Mouse (Mus musculus) mature B cell (primary cell): ENCODE measurements around the gene Nrros.

ENCODE experiments used
- in situ Hi-C: fragments of 300-500 bp; cut with MboI; formaldehyde crosslinking; loops from 2 replicates; pipeline ENCODE4 v1.14.3; 2019

Gene Nrros

DNA sequence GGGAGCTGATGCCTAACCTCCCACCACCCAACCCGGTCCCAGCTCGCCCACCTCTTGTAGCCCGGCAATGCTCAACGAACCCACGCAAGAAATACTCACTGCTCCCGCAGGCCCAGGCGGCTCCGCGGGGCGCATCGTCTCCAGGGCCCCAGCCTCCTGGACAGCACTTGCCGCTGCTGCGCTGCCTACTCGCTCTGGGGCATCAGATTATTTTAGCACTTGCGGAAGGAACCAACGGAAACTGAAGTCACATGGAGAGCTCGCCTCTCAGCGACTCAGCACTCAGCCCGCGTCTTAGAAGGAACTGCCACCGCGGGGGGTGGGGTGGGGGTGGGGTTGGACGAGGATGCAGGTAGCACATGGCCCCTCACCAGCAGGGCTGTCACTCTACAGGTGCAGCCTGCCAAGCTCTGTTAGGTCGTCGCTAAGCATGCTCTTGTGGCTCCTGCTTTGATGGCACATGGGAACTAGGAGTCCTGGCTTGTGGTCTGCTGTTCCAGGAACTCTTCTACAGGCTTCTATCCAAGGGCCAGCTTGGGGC, at the start of gene Nrros:
Nrros (minus strand) TSS at position 314 of the 541 bp plus-strand sequence.
- in situ Hi-C loops: no loop called here

DNA sequence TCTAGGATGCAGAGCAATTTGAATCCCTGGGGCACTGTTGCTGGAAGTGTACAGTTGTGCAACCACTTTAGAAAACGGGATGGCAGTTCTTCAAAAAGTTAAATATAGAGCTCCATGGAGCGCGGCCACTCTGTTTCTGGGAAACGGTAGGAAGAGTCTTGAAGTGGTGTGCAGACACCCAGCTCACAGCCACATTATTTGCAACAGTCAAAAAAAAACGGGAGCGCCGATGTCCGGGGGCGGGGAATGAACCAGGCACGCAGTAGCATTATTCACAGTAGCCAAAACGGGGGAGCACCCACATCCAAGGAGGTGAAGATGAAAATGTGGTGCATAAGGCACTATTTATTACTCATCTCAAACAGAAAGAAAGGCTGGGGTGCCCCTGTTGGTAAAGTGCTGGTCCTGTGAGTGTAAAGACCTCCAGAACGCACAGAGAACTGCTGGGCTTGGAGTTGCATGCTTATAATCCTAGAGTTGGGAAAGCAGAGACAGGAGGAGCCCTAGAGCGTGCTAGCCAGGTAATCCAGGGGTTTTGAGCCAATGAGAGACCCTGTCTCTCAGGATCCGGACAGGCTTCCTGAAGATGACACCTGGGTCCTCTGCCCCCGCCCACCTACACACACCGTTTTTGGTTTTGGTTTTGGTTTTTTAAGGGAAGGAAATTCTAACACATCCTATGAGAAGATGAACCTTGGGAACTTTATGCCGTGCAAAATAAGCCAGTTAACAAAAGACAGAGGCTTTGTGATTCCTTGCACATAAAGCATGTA, 49.6 kb upstream of the Nrros start:
- in situ Hi-C loops: no loop called here

DNA sequence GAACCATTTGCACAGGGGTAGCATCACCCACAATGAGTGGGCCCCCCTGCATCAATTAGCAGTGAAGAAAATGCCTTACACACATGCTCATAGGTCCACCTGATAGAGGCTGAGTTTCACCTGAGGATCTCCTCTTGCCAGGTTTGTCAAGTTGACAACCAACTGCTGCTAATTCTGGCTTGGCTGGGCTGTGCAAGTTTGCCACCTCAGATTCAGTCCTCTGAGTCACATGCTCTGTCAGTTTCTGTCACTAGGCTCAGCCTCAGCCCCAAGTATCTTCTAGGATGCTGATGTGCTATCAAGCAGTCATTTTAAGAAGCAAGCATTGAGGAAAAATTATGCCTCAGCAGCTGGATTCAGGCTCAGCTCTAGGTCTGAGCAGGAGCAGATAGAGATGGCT, 48.8 kb upstream of the Nrros start:
- in situ Hi-C loops: no loop called here

DNA sequence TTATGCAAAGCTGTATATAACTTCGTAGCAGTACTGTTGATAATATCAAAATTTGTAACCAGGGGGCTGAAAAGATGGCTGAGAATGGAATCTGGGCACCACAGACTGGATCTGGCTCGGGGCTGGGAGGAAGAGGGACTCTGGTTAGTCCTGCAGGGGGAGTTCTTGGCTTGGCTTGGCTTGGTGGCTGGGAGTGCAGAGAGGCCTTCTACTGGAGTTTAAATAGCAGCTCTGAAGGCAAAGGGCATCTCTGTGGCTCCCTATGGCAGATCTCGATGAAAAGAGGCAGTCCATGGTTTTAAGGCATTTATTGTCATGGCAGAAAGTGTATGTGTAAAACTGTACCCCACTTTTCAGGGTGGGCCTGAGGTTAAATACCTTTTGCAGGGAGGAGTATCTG, 39.5 kb upstream of the Nrros start:
- in situ Hi-C loops: loop anchor here (5.0 kb wide), 2 partner anchors 43 to 93 kb away; no protein-coding TSS in a partner anchor

DNA sequence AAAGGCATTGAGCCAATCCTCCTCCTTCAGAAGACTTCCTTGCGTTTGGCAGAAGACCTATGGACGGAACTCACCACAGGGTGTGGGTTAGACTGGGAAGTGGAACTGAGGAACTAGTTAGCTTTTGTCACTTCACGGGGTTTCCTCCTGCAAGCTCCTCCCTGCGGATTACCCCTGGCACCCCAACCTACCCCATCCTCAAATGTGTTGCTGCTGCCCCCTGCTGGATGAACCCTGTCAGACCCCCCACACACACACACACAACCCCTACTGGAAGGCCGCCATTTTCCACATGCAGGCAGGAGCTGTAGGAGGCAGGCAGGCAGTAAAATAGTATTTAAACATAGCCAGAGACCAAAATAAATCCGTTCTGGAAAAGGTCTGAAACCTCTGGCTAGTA, 37.3 kb upstream of the Nrros start:
- in situ Hi-C loops: loop anchor here (5.0 kb wide), 2 partner anchors 40 to 90 kb away; no protein-coding TSS in a partner anchor

DNA sequence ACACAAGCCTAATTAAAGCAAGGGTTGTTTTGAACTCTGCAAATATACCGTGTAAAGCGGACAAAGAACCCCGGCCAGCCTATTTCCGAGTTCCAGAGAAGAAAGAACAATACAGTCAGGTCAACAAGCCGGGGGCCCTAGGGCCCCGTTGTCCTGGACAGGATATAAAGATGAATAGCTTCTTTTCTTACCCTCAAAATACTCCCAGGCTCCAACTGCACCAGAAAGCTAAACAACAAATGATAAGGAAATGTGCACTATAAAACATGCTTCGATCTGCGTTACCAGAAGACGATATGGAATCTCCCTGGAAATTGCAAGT, 35.6 kb upstream of the Nrros start:
- in situ Hi-C loops: loop anchor here (5.0 kb wide), 2 partner anchors 39 to 89 kb away; no protein-coding TSS in a partner anchor

DNA sequence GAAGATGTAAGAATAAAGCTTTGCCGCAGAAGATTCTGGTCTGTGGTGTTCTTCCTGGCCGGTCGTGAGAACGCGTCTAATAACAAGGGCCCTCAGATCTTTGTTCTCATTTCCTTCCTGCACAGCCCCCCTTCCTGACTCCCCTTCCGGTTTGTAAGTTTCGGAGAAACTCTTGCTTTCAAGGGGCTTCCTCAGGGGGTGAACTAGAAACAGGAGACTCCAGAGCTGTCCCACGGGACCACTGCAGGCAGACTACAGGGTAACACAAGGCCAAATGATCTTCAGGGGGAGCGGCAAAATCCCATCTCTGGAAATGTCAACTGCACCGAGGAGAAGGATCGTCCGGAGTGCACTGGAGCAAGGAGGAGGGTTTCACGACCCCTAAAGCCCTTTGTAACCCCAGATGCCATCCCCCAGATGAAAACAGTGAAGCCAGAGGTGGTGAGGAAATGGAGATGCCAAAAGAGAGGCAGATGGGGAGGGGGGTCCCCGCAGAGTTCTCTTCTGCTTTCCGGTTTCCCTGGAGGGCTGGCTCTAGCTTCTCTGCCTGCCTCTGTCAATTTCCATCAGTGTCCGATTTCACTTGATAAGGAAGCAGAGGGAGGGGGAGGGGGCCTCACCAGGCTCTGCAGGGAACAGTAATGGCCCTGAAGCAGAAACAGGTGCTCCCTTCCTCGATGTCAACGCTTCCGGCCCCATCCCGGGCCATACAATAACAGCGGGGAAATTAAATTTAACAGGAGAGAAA, 35.0 kb upstream of the Nrros start:
- in situ Hi-C loops: loop anchor here (5.0 kb wide), 2 partner anchors 38 to 88 kb away; no protein-coding TSS in a partner anchor

DNA sequence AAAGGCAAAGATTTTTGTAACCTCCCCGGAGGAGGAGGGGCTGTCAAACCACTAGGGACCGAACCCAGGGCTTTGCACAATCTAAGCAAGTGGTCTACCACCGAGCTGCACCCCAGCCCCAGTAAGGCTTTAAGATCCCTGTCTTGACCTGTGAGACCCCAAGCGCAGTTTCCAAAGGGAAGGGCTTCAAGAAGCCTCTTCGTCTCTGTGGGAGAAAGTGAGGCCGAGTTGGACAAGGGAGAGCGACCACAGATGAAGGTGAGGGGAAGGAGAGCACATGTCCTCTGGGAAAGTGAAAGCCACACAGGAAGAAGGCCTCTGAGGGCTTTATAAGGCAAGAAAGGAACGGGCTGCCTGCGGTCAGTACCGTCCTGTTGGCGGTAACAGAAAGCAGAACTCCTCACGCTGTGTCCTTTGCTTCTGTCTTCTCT, 24.6 kb upstream of the Nrros start:
- in situ Hi-C loops: no loop called here

DNA sequence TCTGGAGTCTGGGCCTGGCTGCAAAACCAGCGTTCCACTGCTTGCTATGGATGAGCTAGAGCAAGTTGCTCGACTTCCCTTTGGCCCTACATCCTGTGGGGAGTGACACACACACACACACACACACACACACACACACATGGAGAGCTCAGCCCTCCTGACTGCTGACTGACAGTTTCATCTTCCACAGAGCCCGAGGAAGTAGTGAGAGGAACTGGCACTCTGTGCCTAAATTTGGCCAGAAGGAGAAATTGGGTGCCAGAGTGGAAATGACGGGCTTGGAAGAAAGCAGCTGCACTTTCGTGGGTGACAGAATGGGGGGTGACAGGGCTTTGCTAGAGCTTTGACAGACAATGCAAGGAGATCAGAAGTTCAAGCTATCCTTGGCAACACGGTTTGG, 23.7 kb upstream of the Nrros start:
- in situ Hi-C loops: no loop called here

DNA sequence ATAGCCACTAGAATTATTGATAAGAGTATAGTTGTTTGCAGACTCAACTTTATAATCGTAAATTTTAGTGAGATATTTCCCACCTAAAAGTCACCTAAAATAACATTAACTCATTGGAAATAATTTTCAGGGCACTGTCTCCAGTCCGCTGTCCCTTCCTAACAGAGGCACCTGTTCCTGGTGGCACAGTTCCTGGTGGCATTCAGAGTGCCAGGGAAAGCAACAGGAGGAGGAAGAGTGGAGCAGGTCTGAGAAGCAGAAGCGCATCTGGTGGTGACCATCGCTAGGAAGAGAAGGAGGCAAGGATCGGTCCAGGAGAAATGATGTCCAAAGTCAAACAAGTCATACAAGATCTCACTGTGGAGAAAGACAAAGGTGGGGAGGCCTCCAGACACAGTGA, 20.7 kb upstream of the Nrros start:
- in situ Hi-C loops: no loop called here

DNA sequence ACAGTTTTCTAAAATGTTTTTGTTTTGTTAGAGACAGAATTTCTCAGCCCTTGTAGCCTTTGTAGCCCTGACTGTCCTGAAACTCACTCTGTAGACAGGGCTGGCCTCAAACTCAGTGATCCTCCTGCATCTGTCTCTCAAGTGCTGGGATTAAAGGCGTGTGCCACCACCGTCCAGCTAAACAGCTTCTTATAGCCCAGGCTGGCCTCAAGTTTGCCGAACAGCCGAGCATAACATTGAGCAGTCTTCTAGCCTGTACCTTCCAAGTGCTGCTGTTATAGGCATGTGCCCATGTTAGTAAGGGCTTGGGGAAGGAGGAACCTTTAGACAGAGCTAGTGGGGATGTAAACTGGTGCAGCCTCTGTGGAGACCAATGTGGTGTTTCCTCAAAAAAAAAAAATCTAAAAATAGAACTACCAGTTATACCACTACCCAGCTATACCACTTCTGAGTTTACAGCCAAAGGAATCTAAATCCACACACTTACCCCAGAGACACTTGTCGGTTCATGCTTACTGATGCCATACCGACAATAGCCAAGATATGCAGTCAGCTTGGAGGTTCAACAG, 14.0 kb upstream of the Nrros start, which contains the start of gene Bex6:
Bex6 (plus strand) TSS at position 491 of the 569 bp plus-strand sequence.
- in situ Hi-C loops: no loop called here

DNA sequence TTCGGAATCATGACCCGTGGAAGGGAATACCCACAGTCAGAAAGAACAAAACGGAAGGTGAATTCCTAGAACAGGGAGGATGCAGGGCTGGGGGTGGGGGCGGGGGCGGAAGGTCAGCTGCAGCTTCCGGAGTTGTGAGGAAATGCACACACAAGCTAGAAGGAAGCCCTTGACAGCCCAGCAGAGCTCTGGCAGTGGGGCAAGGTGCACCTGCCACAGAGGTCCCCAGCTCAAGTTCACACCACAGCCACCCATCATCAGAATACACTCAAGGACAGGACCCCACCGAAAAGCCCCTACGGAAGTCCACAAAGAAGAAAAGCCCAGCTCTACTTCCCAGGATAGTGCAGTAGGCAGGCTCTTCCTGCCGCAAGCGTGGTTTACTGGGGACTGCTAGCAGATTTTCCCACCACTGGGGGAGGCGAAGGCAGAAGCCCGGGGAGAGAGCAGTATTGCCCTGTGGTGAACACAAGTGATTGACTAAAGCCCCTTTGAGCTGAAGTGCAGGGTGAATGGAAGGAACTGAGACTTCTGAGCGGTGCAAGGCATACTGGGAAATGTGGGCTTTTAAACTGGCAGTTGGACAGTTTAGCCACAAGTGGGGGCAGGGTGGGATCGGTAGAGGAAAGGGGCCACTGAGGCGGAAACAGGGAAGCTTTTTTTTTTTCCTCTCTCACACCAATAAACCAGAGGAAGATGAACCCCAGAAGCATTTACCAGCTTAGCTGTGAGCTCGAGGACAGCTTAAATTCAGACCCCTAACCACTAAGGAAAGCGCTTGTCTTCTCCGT, 11.7 kb upstream of the Nrros start:
- in situ Hi-C loops: no loop called here

DNA sequence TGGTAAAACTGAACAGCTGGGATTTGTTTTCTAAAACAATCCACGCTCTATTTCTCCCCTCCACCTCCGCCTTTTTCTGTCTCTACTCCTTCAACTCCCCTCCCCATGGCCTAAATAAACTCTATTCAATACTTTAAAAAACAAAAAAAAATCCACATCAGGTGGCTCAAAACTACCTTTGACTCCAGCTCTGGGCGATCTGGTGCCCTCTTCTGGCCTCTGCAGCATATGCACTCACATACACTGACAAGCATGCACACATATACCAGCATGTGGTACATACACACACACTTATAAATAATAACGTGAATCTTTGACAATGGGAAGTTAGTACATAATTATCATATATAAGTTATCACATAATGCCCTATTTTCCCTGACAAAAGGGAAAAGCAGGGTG, 9.6 kb upstream of the Nrros start:
- in situ Hi-C loops: no loop called here

DNA sequence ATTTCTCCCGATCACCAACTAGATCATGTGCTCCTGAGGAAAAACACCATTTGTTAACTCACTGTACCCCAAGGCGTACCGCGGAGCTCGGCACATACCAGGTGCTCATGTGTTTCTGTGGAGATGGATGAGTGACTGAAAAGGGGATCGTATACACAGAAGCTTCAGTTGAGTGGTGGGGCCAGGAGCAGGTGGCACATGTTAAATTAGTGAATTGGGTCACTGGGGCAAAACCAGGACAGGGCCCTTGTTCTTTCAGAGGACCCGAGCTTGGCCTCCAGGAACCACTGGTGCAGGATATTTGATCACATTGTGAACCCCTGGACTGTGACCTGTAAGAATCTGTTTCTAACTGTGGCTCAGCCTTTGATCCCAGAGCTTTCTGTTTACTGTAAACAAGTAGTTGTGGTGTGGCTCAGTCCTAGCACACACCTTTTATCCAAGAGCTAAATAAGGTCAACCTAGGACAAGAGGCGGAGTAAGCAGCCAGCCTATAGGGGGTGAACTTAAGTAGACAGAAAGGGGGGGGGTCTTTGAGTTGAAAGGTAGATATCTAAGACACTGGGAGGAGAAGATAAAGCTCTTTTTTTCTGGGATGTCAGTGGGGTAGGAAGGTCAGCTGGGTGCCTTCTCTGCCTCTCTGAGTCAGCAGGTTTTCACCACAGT, 9.1 kb upstream of the Nrros start:
- in situ Hi-C loops: no loop called here

DNA sequence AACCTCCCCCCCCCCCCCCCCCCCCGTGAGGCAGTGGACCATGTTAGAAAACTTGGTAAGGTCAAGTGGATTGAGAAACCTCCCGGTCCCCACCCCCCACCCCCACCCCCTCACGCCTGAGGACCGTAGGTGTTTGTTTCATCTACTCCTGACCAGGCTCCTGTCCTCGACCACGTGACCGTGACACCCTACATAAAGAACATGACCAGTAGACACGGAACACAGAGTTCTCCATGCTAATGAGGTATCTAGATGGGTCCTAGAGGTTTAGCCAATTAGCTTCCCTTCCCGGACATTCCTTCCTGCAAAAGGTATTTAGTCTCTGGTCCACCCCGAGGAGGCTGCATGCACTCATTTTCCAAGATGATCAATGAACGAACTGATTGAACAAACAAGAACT, 8.0 kb upstream of the Nrros start:
- in situ Hi-C loops: no loop called here

DNA sequence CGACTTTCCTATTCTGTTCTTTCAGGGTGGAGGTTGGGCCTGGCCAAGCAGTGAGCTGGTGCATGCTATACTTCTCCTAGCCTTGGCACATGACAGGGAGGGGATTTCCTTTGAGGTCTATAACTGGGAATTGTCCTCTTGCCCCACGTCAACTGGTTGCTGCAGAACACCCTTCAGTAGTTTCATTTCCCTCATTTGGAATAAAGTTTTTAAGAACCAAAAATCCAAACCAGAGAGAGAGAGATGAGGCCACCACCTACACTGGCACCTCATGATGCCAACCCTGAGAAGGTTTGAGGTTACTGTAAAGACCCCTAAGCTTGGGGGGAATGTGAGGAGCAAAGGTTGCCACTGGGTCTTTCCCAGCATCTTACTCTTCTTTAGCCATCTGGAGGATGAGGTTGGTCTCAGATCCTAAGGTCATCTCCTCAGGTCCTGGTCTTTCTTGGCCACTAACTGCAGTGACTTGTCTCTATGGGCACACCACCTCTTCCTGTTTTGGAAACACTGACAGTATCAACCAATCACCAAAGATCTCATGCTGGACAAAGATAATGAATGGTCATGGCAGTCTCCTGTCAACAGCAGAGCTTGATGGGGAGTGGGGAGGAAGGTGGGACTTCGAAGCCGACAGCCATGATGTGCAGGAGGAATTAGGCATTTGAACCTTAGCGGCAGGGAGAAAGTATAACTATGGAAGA, 5.8 kb upstream of the Nrros start:
- in situ Hi-C loops: no loop called here

DNA sequence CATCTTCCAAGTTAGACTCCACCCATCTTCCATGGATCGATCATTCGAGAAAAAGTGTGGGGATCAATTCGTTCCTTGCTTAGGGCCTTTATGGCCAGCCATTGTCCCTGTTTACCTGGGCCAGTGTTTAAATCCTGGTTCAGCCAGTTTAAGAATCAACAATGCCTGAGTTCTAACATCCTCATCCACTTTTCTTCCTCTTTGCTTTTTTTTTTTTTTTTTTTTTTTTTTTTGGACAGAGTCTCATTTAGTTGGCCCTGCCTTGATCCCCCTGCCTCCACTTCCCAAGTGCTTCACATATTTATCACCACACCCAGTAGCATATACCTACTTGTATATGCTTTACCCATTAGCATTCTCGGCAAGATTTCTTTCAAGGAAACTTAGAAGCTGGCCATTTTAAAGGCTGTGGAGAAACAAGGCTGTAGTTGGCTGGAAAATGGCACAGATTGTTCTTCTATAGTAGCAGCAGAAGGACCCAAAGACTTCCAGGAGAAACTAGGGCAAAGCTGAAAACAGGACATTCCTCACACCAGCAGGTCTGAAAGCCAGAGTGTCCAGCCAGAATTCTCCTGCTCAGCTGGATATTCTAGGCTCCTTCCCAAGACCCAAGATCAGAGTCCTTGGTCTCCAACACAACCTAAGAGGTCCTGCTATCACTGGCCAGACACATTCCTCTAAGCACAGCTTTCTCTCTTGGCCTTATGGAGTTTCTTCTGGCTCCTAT, 2.6 kb upstream of the Nrros start:
- in situ Hi-C loops: no loop called here

DNA sequence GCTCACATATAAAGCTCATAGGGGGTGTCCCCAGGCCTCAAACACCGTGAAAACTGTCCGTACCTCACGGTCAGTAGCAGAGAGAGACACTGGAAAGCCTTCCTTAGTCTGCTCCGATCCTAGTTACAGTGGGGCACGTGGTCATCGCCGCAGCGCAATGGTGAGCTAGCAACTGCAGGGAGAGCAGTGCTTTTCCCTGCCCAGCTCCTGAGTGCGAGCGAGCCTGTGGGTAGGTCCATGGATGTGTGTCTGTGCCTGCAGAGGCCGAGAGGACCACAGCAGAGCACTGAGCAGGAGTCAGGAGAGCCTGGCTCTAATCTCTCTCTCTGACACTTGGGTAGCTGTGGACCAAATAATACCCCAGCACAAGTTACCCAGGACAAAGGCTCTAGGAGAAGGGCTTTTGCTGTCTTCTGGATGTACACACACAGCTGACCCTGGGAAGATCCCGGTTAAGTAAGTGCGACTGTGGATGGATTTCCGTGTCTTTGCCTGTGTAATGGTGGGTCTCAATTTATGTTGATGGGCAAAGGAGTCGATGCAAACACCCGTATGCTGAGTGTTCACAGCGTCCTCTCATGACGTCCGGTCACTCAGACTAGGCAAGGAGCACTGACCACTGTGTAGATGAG, 882 bp downstream of the Nrros start:
- in situ Hi-C loops: loop anchor here (5.0 kb wide), 1 partner anchor 38 kb away; no protein-coding TSS in a partner anchor

DNA sequence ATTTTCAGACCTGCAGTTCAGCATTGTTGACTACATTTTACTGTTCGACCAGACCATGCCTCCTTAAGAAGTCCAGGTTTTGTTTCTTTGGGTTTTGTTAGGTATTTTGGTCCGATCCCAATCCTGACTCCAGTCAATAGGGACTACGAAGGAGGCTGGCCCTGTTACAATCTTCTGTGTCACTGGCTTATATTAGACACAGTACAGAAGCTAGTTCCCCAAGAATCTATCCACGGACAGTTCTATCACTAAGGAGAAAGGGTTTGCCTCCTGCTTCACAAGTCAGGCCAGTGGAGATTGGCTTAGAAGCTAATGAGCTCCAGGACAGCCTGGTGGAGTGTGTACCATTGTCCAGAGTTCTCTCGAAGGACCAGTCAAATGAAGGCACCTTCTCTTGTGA, 1.5 kb downstream of the Nrros start:
- in situ Hi-C loops: loop anchor here (5.0 kb wide), 1 partner anchor 38 kb away; no protein-coding TSS in a partner anchor
